Mouse (Mus musculus) megakaryocyte-erythroid progenitor cell, adult 5 weeks (primary cell): ENCODE data around the gene 4921511C20Rik. TPM values are rescaled to one million over a fixed set of nuclear protein-coding genes. Genes with fewer than 3 reads are reported as not detected.

Experiments
- polyA plus RNA-seq: library from polyadenylated mRNA; stranded (reverse); fragments of >175 nt; gene quantifications from 2 replicates; pipeline ENCODE4 v1.2.3, GENCODE M21; 2012

Gene 4921511C20Rik
- not detected in 2 replicates for polyA plus RNA-seq

GRCm38 (mm10) chrX:127393993-127394392, at the start of gene 4921511C20Rik:
4921511C20Rik (plus strand) TSS chrX:127394293.

